Mouse (Mus musculus) bone marrow, adult 2 months (tissue): ENCODE measurements around the gene Piwil4.

ENCODE experiments used
- CTCF ChIP-seq: fragments of 200-500 bp; IDR thresholded peaks from 2 replicates; pipeline ENCODE4 v1.5.1; 2011; ENCODE audit warnings: low read length, control low read depth; ENCODE audit not compliant: control insufficient read depth, insufficient read depth
- POLR2A ChIP-seq: fragments of 200-500 bp; IDR thresholded peaks from 2 replicates; pipeline ENCODE4 v1.6.1; 2011; ENCODE audit warnings: low read depth, mild to moderate bottlenecking, control low read depth, low read length, borderline replicate concordance; ENCODE audit not compliant: control insufficient read depth

DNA sequence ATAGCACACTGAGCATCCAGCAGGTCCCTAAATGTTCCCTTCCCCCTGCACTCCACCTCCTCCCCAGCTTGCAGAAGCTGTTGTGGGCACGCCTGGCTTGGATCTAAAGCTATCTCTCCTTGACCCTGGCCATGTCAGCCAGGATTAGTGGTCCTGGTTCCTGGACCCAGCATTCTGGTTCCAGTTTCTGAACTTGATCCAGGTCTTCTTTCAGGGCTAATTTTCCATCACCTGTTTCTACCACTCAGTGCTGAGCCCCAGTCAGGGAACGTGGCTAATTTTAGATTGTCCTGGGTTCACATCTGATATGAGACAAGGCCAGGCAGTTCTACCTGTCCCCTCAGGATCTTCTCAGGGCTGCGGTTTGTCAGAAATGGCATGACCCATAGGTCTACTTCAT is 74.5 kb downstream of the Piwil4 start:
- TF ChIP-seq POLR2A (no peak), CTCF (no peak)
